Mouse (Mus musculus): Measurements from ENCODE around the gene Pts.
A peak's percentile ranks its signal among the peaks of the same experiment; 100 is the strongest.

The Pts gene

GRCm38 (mm10) chr9:50528293-50528892 is at the start of gene Pts:
Gene Pts (minus strand): TSS chr9:50528724.
- peak; percentile 96 for DNase-seq (ENCODE audit: low read depth)

DNA sequence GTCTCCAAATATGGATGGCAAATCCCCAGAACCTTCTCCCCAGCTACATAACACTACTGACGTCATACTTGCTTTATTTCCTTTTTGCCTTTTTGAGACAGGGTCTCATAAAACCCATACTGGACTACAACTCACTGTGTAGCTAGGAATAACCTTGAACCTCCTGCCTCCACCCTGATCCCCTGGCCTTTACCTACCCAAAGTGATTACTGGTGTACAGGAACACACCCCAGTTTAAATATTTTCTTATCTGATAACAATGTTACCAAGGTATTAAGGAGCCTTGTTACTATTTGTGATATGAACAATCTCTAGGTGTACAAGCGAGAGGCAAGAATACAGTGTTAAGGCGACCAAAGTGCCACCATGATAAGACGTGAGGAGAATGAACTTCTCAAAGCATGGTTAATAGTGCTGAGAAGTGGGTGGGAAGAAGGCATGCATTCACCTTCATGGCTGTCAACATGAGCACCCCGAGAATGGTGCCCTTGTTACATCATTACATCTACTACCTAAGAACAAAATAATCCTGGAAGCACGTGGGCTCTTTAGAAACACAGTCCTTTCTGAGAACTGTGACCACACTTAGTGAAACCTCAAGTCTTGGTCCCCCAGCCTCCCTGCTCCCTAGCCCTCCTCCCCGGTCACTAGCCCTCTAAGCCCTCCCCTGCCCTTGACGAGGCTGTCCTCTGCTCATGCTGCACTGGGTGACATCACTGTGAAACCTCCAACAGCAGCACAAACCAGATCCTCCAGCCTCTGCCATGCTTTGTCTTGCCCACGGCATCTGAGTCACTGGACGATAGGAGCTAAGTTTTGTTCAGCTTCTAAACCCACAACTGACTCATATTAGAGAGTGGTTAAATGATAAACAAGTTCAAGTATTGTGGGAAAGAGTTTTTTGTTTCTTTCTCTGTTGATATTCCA is 41.3 kb upstream of the Pts start:
- no peak for DNase-seq (ENCODE audit: low read depth)

GRCm38 (mm10) chr9:50567881-50568280 is 39.4 kb upstream of the Pts start:
- no peak for DNase-seq (ENCODE audit: low read depth)

DNA sequence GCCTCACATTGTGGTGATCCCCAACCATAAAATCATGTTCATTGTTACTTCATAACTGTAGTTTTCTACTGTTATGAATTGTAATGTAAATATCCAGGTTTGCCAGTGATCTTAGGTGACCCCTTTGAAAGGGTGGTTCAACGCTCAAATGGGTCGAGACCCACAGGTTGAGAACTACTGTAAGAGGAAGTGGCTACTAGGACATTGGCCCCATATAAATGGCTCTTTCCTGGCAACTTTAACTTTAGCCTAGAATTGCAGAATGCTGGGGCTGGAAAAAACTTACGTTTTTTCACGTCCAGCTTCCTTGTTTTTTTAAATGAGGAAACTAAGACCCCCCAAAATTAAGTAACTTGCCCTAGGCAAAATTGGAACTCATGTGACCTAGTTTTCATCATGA is 38.8 kb upstream of the Pts start:
- no peak for DNase-seq (ENCODE audit: low read depth)

DNA sequence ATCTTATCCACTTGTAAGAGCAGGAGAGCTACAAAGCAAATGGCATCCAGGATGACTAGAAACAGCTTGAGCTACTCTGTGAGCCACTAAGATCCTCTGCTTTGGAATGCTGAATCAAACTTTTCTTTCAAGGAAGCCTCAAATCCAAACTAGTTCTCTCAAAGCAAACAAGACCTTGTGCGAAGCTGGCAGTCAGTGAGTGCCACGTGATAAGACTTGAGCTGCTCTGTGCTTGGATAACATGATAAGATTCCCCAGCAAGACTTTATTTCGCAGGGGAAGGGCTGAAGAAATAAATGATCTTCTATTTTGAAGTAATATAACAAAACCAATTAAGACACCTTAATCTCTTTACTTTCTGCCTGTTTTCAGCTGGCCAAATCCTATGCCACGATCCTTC is 37.4 kb upstream of the Pts start:
- DNase-seq (ENCODE audit: low read depth): no peak

DNA sequence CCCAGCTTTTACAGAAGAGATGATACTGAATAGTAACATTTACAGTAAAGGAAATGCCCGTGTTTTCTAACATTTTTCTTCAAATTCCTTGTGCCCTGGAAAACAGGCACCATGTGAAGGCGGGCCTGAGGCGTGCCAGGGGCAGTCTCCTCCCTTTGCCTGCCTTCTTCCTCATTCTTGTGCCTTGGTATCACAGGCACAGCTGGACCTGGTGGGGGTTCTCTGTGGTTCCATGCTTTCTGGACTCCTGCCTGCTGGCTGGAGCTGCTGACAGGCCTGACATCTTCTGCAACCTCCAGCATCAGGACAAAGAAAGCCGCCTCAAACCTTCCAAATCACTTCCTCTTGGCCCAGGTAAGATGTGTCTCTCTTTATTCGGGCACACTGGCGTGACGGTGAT is 36.6 kb upstream of the Pts start:
- no peak for DNase-seq (ENCODE audit: low read depth)

DNA sequence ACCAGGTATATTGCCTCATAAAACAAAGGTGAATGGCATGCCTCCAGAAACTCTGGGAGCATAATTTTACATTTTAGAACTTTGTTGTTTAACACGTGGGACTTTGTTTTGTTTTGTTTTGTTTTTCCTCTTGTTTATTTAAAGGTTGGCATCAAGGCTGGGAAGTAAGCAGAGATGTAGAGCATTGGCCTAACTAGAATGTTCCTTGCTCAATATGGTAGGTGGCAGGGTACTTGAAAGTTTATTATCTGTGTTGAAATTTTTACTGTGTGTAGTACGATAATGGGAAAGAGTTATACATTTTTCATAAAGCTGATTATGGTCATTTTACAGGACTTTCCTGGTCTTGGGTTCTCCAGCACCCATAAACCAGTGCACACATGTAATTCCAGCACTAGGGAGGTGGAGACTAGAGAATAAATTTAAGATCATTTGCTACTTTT is 33.4 kb upstream of the Pts start:
- DNase-seq (ENCODE audit: low read depth): no peak

DNA sequence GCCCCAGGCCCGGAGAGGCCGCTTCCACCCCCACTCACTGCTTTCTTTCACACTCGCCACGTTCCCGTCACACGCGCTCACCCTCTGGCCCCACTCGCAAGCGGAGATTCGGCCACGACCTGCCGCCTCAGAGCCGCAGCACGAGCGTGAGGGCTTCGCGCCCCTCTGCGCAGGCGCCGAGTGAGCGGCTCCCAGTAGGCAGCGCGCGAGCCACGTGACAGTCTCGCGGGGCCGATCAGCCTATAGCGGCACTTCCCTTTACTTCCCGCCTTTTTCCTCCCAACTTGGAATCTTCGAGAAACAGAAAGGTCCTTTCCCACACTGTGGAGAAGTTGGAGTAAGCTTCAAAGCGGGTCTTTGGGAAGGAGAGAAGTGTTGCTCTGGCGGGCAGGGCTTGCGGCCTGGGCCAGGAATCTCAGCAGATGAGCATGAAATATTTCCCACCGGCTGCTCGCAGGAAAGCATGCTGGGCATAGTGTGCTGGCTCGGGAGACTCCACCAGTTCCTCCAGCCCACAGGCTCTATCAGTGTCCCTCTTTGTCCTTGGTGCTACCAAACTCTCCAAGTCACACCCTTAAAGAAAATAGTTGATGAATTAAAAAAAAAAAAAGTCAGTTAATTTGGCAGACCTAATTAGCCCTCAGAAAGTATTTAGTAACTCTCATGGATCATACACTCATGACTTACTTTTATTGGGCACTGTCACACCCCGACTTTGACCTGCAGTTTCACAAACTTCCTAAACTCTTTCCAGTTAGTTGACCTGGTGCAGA is 32.8 kb upstream of the Pts start, which contains the start of gene Tex12:
TSS of gene Tex12 (minus strand) at position 181 of the 773 bp plus-strand sequence.
- DNase-seq (ENCODE audit: low read depth): no peak

GRCm38 (mm10) chr9:50555094-50555446 is 26.5 kb upstream of the Pts start, which contains the start of gene Bco2:
Gene Bco2 (minus strand): TSS chr9:50555181.
- DNase-seq (ENCODE audit: low read depth): no peak

- DNase-seq (ENCODE audit: low read depth): no peak
Observed at GRCm38 (mm10) chr9:50554241-50555093, 25.9 kb upstream of the Pts start, which contains the start of gene Il18. Gene Il18 (plus strand): TSS chr9:50554827.

DNA sequence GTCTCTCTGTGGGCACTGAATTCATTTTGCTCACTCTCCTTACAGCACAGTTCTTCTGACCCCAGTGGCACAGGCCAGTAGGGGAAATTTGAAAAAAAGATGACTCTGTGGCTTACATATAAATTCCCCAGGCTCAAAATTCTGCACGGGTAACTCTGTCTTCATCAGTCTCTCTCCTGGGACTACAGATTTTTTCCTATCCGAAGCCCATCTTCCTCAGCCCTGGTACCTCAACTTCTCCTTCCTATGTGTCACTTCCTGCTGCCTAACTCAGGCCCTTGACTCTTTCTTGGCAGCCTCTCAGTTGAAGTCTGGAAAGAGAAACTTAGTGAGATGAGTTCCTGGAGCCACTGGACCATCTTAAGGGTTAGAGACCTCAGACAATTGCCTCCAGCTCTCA is 25.0 kb upstream of the Pts start:
- no peak for DNase-seq (ENCODE audit: low read depth)

GRCm38 (mm10) chr9:50552206-50552605 is 23.7 kb upstream of the Pts start:
- DNase-seq (ENCODE audit: low read depth): no peak

DNA sequence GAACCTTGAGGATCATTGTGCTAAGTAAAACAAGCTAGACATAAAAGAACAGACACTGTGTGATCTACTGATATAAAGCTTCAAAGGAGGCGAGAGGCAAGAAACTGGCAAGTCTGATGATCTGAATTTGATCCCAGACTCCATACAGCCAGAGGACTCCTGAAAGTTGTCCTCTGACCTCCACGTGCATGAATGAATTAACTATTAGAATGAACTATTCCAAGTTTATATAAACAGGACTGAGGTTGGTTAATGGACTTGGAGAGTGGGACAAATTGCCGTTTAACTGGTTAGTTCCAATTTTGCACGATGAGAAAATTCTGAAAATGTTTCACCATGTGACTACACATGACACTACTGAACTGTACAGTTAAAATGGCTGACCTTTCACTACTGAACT is 20.4 kb upstream of the Pts start:
- no peak for DNase-seq (ENCODE audit: low read depth)

- no peak for DNase-seq (ENCODE audit: low read depth)
Observed at GRCm38 (mm10) chr9:50547859-50548478, 19.4 kb upstream of the Pts start.

DNA sequence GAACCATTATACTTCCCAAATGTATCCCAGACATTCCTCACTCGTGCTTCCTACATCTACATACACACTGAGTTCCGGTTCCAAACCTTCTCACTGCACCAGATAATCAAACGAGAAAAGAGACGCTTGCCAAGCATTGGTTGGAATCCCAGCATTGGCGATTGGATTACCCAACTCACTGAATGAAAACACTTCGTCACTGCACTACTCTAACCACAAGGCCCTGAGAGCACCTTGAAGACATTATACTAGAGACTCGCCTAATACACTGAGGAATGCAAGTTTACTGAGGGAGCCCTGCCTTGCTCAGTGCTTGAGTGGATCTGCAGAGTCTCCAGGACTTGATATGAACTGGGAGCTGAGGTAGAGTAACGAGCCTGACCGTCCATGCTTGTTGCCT is 13.9 kb upstream of the Pts start:
- DNase-seq (ENCODE audit: low read depth): no peak

GRCm38 (mm10) chr9:50540170-50540569 is 11.6 kb upstream of the Pts start:
- DNase-seq (ENCODE audit: low read depth): no peak

GRCm38 (mm10) chr9:50537295-50537694 is 8.8 kb upstream of the Pts start:
- DNase-seq (ENCODE audit: low read depth): no peak

DNA sequence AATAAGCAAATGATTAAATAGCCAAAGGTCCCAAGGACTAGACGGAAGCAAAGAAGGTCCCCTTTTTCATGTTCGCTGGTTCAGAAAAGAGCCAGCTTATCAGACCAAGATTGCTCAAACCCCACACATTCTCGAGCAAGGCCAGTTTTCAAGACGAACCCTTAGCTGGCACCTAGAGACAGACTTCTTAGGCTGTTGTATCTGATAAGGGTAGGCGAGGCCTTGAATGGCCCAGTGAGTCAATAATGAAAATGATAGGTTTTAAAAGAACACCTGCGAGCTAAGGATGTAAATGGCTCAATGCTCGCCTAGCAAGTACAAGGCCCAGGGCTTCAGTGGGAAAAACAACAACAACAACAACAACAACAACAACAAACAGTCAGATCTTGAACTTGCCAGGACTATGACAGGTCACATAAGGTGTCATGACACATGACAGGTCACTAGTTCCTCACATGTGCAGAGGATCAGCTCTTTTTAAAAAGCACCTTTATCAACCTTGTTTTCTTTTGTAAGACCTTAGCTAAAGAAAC is 8.1 kb upstream of the Pts start:
- no peak for DNase-seq (ENCODE audit: low read depth)

GRCm38 (mm10) chr9:50535930-50536329 is 7.4 kb upstream of the Pts start:
- no peak for DNase-seq (ENCODE audit: low read depth)

- DNase-seq (ENCODE audit: low read depth): no peak
Observed at GRCm38 (mm10) chr9:50533791-50534190, 5.3 kb upstream of the Pts start.

- no peak for DNase-seq (ENCODE audit: low read depth)
Observed at GRCm38 (mm10) chr9:50533328-50533727, 4.8 kb upstream of the Pts start.
